Mouse (Mus musculus) bone marrow, adult 2 months (tissue): ENCODE results near the gene Lrmda.

Experiments used
- CTCF ChIP-seq: fragments of 200-500 bp; IDR thresholded peaks from 2 replicates; pipeline ENCODE4 v1.5.1; 2011; ENCODE audit warnings: low read length, control low read depth; ENCODE audit not compliant: control insufficient read depth, insufficient read depth
- POLR2A ChIP-seq: fragments of 200-500 bp; IDR thresholded peaks from 2 replicates; pipeline ENCODE4 v1.6.1; 2011; ENCODE audit warnings: low read depth, mild to moderate bottlenecking, control low read depth, low read length, borderline replicate concordance; ENCODE audit not compliant: control insufficient read depth

GRCm38 (mm10) chr14:22841136-22841535, 821.6 kb downstream of the Lrmda start:
- no peak for TF ChIP-seq POLR2A
- no peak for TF ChIP-seq CTCF
